Mouse (Mus musculus) midbrain, embryonic 11.5 days (tissue): ENCODE measurements around the gene Dnajc27. TPM values are rescaled to one million over a fixed set of nuclear protein-coding genes. Genes with fewer than 3 reads are reported as not detected.

Experiments used
- ATAC-seq: fragments of 200-750 bp; cut with Nextera tagmentation; 2 replicates; pipeline ENCODE4 v1.8.0; 2017; ENCODE audit warnings: moderate TSS enrichment, moderate library complexity; ENCODE audit not compliant: low FRiP score
- DNase-seq: peaks from one replicate; pipeline ENCODE4 v3.0.0; 2015; ENCODE audit warnings: low spot score; ENCODE audit errors: missing footprints
- H3K27ac ChIP-seq: fragments of 300-500 bp; sonication (generic); 2 replicates; pipeline ENCODE4 v1.5.1; 2014; ENCODE audit warnings: low read depth, low read length
- H3K27me3 ChIP-seq: fragments of 300-500 bp; sonication (generic); 2 replicates; pipeline ENCODE4 v1.6.1; 2014; ENCODE audit warnings: mild to moderate bottlenecking, low read length, moderate library complexity, mixed read lengths; ENCODE audit not compliant: control insufficient read depth, insufficient read depth
- H3K36me3 ChIP-seq: fragments of 300-500 bp; sonication (generic); 2 replicates; pipeline ENCODE4 v1.6.1; 2014; ENCODE audit warnings: mild to moderate bottlenecking, low read length, moderate library complexity, mixed read lengths; ENCODE audit not compliant: control insufficient read depth, insufficient read depth
- H3K4me1 ChIP-seq: fragments of 300-500 bp; sonication (generic); 2 replicates; pipeline ENCODE4 v1.6.1; 2014; ENCODE audit warnings: low read length; ENCODE audit not compliant: control insufficient read depth, insufficient read depth
- H3K4me2 ChIP-seq: fragments of 300-500 bp; sonication (generic); 2 replicates; pipeline ENCODE4 v1.6.1; 2014; ENCODE audit warnings: mild to moderate bottlenecking, moderate library complexity
- H3K4me3 ChIP-seq: fragments of 300-500 bp; sonication (generic); 2 replicates; pipeline ENCODE4 v1.5.1; 2014; ENCODE audit warnings: low read depth, low read length
- H3K9ac ChIP-seq: fragments of 300-500 bp; sonication (generic); 2 replicates; pipeline ENCODE4 v1.6.1; 2014; ENCODE audit warnings: low read length
- H3K9me3 ChIP-seq: fragments of 300-500 bp; sonication (generic); 2 replicates; pipeline ENCODE4 v1.6.1; 2016; ENCODE audit warnings: low read length; ENCODE audit not compliant: control insufficient read depth
- WGBS: fragments of 180-500 bp; shearing (Covaris S2); extraction: QIAGEN DNeasy Blood & Tissue Kit; methylation state at CpG from one replicate; pipeline ENCODE4 v1.1.7; 2014; 5-methylcytosine and 5-hydroxymethylcytosine counted together
- polyA plus RNA-seq: library from polyadenylated mRNA; unstranded; fragments of >200 nt; fragmentation: Nextera tagmentation; extraction: Ambion mirVana; gene quantifications from 2 replicates; pipeline ENCODE4 v1.2.1, GENCODE M21; 2014

The Dnajc27 gene
- polyA plus RNA-seq, 1 experiment from 2014 or later, result 11.4 TPM

DNA sequence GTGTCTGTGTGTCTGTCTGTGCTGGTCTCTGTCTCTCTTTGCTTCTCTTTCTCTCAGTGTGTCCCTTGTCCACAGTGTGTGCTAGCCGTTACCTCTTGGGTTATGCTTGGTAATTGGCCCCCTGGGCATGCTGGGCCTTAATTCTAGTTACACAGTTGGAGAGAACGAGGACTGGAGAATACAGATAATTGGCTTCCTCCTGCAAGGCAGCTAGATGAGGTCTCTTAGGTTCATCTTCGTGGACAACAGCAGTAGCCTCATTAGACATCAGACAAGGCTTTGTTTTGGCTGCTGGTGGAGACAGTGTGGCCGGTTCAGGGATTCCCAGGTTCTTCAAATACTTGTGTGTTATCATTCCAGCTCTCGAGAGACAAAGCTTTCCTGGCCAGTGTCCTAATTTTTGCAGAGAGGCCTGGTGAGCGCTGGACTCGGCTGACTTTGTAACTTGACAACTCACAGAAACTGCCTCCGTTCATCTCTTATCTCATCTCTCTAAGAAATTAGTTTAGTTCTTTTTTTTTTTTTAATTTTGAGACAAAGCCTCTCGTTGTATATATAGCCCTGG is 31.4 kb upstream of the Dnajc27 start:
- no peak for DNase-seq
- Histone ChIP-seq H3K4me1 (no peaks in the 10 kb centered on the region), H3K36me3 (no peaks in the 10 kb centered on the region), H3K9ac (no peak overlapping the region), H3K27ac (no peak overlapping the region), H3K27me3 (no peaks in the 10 kb centered on the region), H3K4me2 (no peak overlapping the region), H3K4me3 (no peak overlapping the region), H3K9me3 (no peaks in the 10 kb centered on the region)
- 72% methylated on average over 9 of the region's 9 CpGs for WGBS
- no peak for ATAC-seq

DNA sequence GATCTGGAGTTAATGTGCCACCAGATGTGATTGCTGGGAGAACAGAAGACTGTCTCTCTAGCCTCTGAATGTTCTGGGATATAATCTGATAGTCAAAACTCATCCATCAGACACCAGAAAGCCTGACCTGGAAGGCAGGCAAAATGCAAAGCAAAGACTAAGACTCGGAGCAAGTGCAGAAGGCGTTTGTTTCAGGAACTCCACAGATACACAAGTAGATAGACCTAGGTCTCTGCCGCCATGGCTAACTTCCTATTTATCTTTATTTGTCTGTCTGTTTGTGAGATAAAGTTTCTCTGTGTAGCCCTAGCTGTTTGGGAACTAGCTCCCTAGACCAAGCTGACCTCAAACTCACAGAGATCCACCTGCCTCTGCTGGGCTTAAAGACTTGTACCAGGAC is 28.7 kb upstream of the Dnajc27 start:
- Histone ChIP-seq H3K4me2 (no peak overlapping the region), H3K4me1 (no peaks in the 10 kb centered on the region), H3K27ac (no peak overlapping the region), H3K36me3 (no peaks in the 10 kb centered on the region), H3K27me3 (no peaks in the 10 kb centered on the region), H3K9ac (no peak overlapping the region), H3K9me3 (no peaks in the 10 kb centered on the region), H3K4me3 (no peak overlapping the region)
- DNase-seq, result no peak
- 90% methylated on average over 3 of the region's 3 CpGs for WGBS
- no peak for ATAC-seq

DNA sequence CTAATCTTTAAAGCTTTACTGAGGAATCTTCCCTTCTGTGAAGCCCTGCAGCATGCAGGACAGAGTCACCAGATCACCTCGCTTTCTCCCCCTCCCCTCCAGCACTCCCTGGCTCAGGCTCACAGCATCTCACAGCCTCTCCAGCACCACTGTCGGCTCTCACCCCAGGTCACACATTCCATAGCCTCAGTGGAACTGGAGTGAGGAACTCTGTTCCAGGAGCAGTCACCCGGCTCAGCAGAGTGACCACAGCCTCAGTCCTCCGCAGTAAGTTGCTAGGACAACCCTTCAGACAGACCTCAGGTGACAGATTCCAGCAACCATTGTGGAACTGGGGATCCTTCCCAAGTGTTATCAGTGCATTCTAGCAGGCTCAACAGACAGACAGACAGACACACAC is 27.5 kb upstream of the Dnajc27 start:
- H3K27ac ChIP-seq, result no peak overlapping the region
- H3K9me3 ChIP-seq, result no peaks in the 10 kb centered on the region
- ATAC-seq (no peak), DNase-seq (no peak)
- no peaks in the 10 kb centered on the region for H3K4me1 ChIP-seq
- 40% methylated on average over 4 of the region's 4 CpGs for WGBS
- H3K9ac ChIP-seq, result no peak overlapping the region
- H3K36me3 ChIP-seq, result no peaks in the 10 kb centered on the region
- H3K4me3 ChIP-seq, result no peak overlapping the region
- H3K4me2 ChIP-seq, result no peak overlapping the region
- H3K27me3 ChIP-seq, result no peaks in the 10 kb centered on the region

DNA sequence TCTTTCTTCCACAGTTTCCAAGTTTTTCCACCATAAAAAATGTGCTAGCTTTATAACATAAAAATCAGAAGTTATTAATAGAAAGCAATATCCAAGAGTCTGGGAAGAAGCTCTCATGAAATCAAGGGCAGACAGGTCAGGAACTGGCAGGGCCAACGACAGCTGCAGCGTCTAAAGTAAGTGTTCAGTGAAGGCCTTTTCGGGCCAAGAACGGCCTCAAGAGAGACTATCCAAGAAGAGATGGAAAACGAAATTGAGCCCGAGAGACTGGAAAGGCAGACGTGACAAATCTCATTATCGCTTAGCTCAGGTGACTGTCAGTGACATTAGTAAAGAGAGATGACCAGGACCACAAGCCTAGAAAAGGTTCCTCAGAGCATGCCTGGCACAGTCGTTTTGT is 24.1 kb upstream of the Dnajc27 start:
- H3K9me3 ChIP-seq, result no peaks in the 10 kb centered on the region
- H3K9ac ChIP-seq, result no peak overlapping the region
- no peaks in the 10 kb centered on the region for H3K27me3 ChIP-seq
- ATAC-seq (no peak), DNase-seq (no peak)
- H3K36me3 ChIP-seq, result no peaks in the 10 kb centered on the region
- no peak overlapping the region for H3K4me3 ChIP-seq
- WGBS, result 77% methylated on average over 9 of the region's 9 CpGs
- H3K4me2 ChIP-seq, result no peak overlapping the region
- H3K4me1 ChIP-seq, result no peaks in the 10 kb centered on the region
- no peak overlapping the region for H3K27ac ChIP-seq

DNA sequence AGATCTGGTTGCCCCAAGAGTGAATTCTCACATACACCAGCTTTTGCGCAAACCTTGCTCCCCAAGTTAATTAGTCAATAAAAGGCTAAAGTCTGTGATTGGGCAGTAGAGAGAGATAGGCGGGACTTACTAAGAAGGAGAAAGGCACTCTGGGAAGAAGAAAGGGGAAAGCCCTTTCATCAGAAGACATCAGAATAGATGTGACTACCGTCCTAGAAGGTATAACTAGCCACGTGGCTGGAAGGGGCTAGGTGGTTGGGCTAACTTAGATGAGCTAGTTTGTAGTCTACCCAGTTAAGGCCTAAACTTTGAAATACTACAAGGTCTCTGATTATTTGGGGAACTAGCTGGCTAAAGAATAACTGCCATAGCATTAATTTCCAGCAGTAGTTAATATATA is 22.7 kb upstream of the Dnajc27 start:
- ATAC-seq, result no peak
- H3K36me3 ChIP-seq, result no peaks in the 10 kb centered on the region
- H3K4me3 ChIP-seq, result no peak overlapping the region
- no peak overlapping the region for H3K27ac ChIP-seq
- H3K9me3 ChIP-seq, result no peaks in the 10 kb centered on the region
- no peaks in the 10 kb centered on the region for H3K4me1 ChIP-seq
- DNase-seq, result no peak
- H3K27me3 ChIP-seq, result no peaks in the 10 kb centered on the region
- H3K9ac ChIP-seq, result no peak overlapping the region
- H3K4me2 ChIP-seq, result no peak overlapping the region
- WGBS, result 89% methylated on average over 4 of the region's 4 CpGs

DNA sequence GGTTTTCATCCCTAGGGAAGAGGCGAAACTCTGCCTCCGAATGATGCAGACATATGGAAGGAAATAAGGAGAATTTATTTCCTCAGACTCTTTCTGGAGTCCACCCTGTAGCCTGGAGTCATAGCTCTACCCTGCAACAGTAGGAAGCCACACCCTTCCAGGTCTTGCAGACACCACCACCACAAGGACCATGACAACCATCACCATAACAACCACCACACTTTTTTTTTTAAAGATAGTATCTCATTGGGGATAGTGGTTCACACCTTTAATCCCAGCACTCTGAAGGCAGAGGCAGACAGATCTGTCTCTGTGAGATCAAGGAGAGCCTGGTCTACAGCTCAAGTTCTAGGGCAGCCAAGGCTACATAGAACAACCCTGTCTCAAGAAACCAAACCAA is 16.9 kb upstream of the Dnajc27 start:
- DNase-seq (no peak), ATAC-seq (no peak)
- Histone ChIP-seq H3K36me3 (no peaks in the 10 kb centered on the region), H3K4me1 (no peaks in the 10 kb centered on the region), H3K4me3 (no peak overlapping the region), H3K4me2 (no peak overlapping the region), H3K27me3 (no peaks in the 10 kb centered on the region), H3K27ac (no peak overlapping the region), H3K9ac (no peak overlapping the region), H3K9me3 (no peaks in the 10 kb centered on the region)
- 85% methylated on average over 2 of the region's 2 CpGs for WGBS

DNA sequence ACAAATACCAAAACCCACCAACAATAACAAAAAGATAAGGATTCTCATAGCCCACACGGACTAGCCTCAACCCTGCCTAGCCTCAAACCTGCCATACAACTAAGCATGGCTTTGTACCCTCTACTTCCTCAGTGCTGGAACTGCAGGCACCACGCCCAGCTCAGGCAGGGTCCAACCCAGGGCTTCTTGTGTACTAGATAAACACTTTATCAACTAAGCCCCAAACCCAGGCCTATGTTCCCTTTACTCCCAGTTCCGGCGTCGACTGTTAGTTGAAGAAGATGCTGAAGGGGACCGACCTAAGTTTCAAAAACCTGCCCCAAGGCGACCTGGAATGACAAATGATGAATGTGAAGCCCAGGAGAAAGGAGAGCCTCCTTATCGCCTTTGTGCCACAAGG is 16.4 kb upstream of the Dnajc27 start:
- no peak for ATAC-seq
- DNase-seq, result no peak
- H3K4me1 ChIP-seq, result no peaks in the 10 kb centered on the region
- no peaks in the 10 kb centered on the region for H3K36me3 ChIP-seq
- H3K9me3 ChIP-seq, result no peaks in the 10 kb centered on the region
- WGBS, result 84% methylated on average over 8 of the region's 8 CpGs
- no peak overlapping the region for H3K4me3 ChIP-seq
- H3K9ac ChIP-seq, result no peak overlapping the region
- no peak overlapping the region for H3K4me2 ChIP-seq
- no peaks in the 10 kb centered on the region for H3K27me3 ChIP-seq
- H3K27ac ChIP-seq, result no peak overlapping the region

DNA sequence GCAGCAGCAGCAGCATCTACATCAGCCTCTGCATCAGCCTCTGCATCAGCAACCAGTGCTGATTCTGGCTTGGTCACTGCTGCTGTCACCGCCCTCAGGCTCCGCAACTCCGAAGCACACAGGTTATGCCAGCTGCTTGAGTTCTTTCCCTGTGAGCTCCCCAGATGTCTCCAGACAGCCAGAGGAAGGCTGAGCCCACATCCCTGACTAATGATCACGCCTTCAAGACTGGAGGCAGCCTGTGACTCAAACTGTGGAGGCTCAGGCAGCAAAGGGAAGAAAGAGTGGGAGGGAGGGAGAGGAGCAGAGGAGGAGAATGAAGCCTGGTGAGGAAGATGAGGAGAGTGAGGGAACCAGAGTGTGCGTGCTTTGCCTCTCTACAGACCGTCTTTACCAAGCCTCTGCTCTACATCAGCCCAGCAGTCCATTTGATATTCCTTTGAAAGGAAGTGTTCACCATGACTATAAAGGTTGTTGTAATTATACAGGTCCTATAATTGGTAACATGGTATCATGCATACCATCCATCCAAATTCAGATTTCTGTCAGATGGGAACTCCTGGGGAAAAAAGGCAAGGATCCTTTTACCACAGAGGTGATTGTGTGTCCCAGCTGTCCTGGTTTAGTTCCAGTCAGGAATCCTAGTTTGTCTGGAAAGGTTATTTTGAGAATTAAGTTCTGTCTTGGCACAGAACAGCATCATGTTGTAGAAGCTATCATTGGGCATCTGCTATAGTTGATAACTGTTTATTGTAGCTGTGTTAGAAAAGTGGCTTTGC is 15.5 kb upstream of the Dnajc27 start:
- Histone ChIP-seq H3K9me3 (no peaks in the 10 kb centered on the region), H3K9ac (no peak overlapping the region), H3K4me3 (no peak overlapping the region), H3K27ac (no peak overlapping the region), H3K4me2 (no peak overlapping the region), H3K27me3 (no peaks in the 10 kb centered on the region), H3K4me1 (no peaks in the 10 kb centered on the region), H3K36me3 (no peaks in the 10 kb centered on the region)
- no peak for DNase-seq
- ATAC-seq, result no peak
- 76% methylated on average over 6 of the region's 6 CpGs for WGBS

DNA sequence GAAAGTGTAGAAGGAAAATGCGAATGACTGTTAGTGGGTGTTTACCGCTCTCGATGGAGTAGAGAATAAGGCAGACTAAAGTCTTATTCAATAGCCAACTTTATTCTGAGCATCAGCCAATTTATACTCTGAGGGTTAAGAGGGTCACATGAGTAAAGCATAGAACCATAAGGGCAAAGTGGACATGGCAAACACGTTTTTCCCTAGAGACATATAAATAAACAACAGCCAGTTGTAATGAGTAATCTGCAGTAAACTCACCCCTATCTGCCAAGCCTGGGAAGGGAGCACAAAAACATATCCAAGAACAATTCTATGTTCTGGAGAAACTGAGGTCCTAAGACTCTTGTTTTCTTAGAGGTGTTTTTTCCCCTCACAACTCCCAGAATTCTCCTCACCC is 13.8 kb upstream of the Dnajc27 start:
- no peak overlapping the region for H3K27ac ChIP-seq
- H3K4me2 ChIP-seq, result no peak overlapping the region
- 84% methylated on average over 4 of the region's 4 CpGs for WGBS
- H3K36me3 ChIP-seq, result no peaks in the 10 kb centered on the region
- H3K4me3 ChIP-seq, result no peak overlapping the region
- ATAC-seq (no peak), DNase-seq (no peak)
- H3K4me1 ChIP-seq, result no peaks in the 10 kb centered on the region
- H3K27me3 ChIP-seq, result no peaks in the 10 kb centered on the region
- no peaks in the 10 kb centered on the region for H3K9me3 ChIP-seq
- no peak overlapping the region for H3K9ac ChIP-seq
